Mouse (Mus musculus) heart, adult 2 months (tissue): ENCODE results near the gene Tspan1. TPM values are rescaled to one million over a fixed set of nuclear protein-coding genes. Genes with fewer than 3 reads are reported as not detected.

ENCODE experiments used
- DNase-seq, 2 experiments: peaks; one replicate each; pipeline ENCODE4 v3.0.0; 2021
- H3K27ac ChIP-seq: fragments of 200-600 bp; 2 replicates; pipeline ENCODE4 v1.8.1; 2022
- H3K27me3 ChIP-seq: fragments of 200-500 bp; 2 replicates; pipeline ENCODE4 v1.6.1; 2012; ENCODE audit warnings: mild to moderate bottlenecking, low read length, inconsistent platforms, mixed read lengths; ENCODE audit not compliant: control insufficient read depth, insufficient read depth
- H3K36me3 ChIP-seq: fragments of 200-500 bp; 2 replicates; pipeline ENCODE4 v1.6.1; 2012; ENCODE audit warnings: low read length, inconsistent platforms; ENCODE audit not compliant: control insufficient read depth, insufficient read depth
- H3K4me1 ChIP-seq: fragments of 200-500 bp; 2 replicates; pipeline ENCODE4 v1.6.1; 2011; ENCODE audit warnings: low read length; ENCODE audit not compliant: control insufficient read depth, insufficient read depth
- H3K4me3 ChIP-seq: fragments of 200-600 bp; 2 replicates; pipeline ENCODE4 v1.8.1; 2022
- H3K79me2 ChIP-seq: fragments of 200-500 bp; replicated peaks from 2 replicates; pipeline ENCODE4 v1.6.1; 2012; ENCODE audit warnings: mild to moderate bottlenecking, inconsistent platforms, low read length, moderate library complexity, mixed read lengths; ENCODE audit not compliant: control insufficient read depth, insufficient read depth
- H3K9ac ChIP-seq: fragments of 200-500 bp; 2 replicates; pipeline ENCODE4 v1.6.1; 2012; ENCODE audit warnings: low read depth, mild to moderate bottlenecking, control low read depth, inconsistent platforms, low read length, mixed read lengths
- CTCF ChIP-seq: fragments of 200-600 bp; IDR thresholded peaks from 2 replicates; pipeline ENCODE4 v1.8.1; 2022; ENCODE audit warnings: antibody characterized with exemption, mild to moderate bottlenecking, moderate library complexity
- EP300 ChIP-seq: fragments of 200-500 bp; IDR thresholded peaks from 2 replicates; pipeline ENCODE4 v1.6.1; 2011; ENCODE audit warnings: low read depth, low read length, control low read depth; ENCODE audit not compliant: insufficient read depth
- POLR2A ChIP-seq: fragments of 200-500 bp; IDR thresholded peaks from 2 replicates; pipeline ENCODE4 v1.6.1; 2011; ENCODE audit warnings: mild to moderate bottlenecking, low read depth, low read length, control low read depth; ENCODE audit not compliant: insufficient read depth
- WGBS: fragments of 180-500 bp; shearing (Covaris S2); methylation state at CpG from one replicate; pipeline ENCODE4 v1.1.7; 2018; 5-methylcytosine and 5-hydroxymethylcytosine counted together
- intact Hi-C: fragments of 180-260 bp; cut with DNase I; formaldehyde crosslinking; loops from one replicate; pipeline ENCODE4 v1.15.1; 2025
- polyA plus RNA-seq: library from polyadenylated mRNA; depleted of rRNA; stranded (reverse); fragments of >200 nt; gene quantifications from 2 replicates; pipeline ENCODE4 v1.2.3, GENCODE M21; 2012
- total RNA-seq, 2 experiments: library from RNA; stranded (reverse); gene quantifications; 2 replicates each; pipeline ENCODE4 v1.2.3; 2021

The Tspan1 gene
- total and polyA plus RNA-seq, 3 experiments, result 4.9 TPM; not detected in 2

- H3K27ac ChIP-seq, result no peak overlapping the region
- H3K36me3 ChIP-seq, result no peaks in the 10 kb centered on the region
- H3K4me3 ChIP-seq, result no peak overlapping the region
- intact Hi-C loops, result no loop called here
- no peaks in the 10 kb centered on the region for H3K79me2 ChIP-seq
- no peak for DNase-seq
- no peaks in the 10 kb centered on the region for H3K27me3 ChIP-seq
- TF ChIP-seq POLR2A (no peak), CTCF (no peak), EP300 (no peak)
- 41% methylated on average over 4 of the region's 4 CpGs for WGBS
- H3K9ac ChIP-seq, result no peak overlapping the region
- H3K4me1 ChIP-seq, result peaks cover 7% of the 10 kb centered on the region
Measured at GRCm38 (mm10) chr4:116162142-116162541, 5.3 kb downstream of the Tspan1 start.

GRCm38 (mm10) chr4:116160769-116161168, 6.6 kb downstream of the Tspan1 start:
- no peaks in the 10 kb centered on the region for H3K79me2 ChIP-seq
- H3K9ac ChIP-seq, result no peak overlapping the region
- no peaks in the 10 kb centered on the region for H3K36me3 ChIP-seq
- DNase-seq, result no peak
- H3K27ac ChIP-seq, result no peak overlapping the region
- no peak overlapping the region for H3K4me3 ChIP-seq
- intact Hi-C loops, result no loop called here
- H3K4me1 ChIP-seq, result peaks cover 7% of the 10 kb centered on the region
- no peak for TF ChIP-seq EP300
- no peak for TF ChIP-seq CTCF
- TF ChIP-seq POLR2A, result no peak
- no peaks in the 10 kb centered on the region for H3K27me3 ChIP-seq
- WGBS, result 31% methylated on average over 3 of the region's 3 CpGs

- no peak overlapping the region for H3K9ac ChIP-seq
- intact Hi-C loops, result no loop called here
- H3K4me3 ChIP-seq, result no peak overlapping the region
- peaks cover 7% of the 10 kb centered on the region for H3K4me1 ChIP-seq
- H3K27me3 ChIP-seq, result no peaks in the 10 kb centered on the region
- no peak overlapping the region for H3K27ac ChIP-seq
- 52% methylated on average over 3 of the region's 3 CpGs for WGBS
- DNase-seq, result no peak
- no peaks in the 10 kb centered on the region for H3K79me2 ChIP-seq
- TF ChIP-seq POLR2A (no peak), CTCF (peak; percentile 59)
- no peaks in the 10 kb centered on the region for H3K36me3 ChIP-seq
Measured at GRCm38 (mm10) chr4:116159912-116160311, 7.5 kb downstream of the Tspan1 start.

GRCm38 (mm10) chr4:116157882-116158281, 9.5 kb downstream of the Tspan1 start:
- Histone ChIP-seq H3K4me3 (no peak overlapping the region), H3K27ac (no peak overlapping the region), H3K36me3 (no peaks in the 10 kb centered on the region), H3K79me2 (no peaks in the 10 kb centered on the region), H3K27me3 (no peaks in the 10 kb centered on the region), H3K4me1 (peaks cover 7% of the 10 kb centered on the region), H3K9ac (no peak overlapping the region)
- WGBS, result 86% methylated on average over 2 of the region's 2 CpGs
- intact Hi-C loops, result no loop called here
- no peak for TF ChIP-seq EP300
- no peak for TF ChIP-seq CTCF
- no peak for TF ChIP-seq POLR2A
- DNase-seq, result no peak

GRCm38 (mm10) chr4:116152702-116153101, 14.7 kb downstream of the Tspan1 start:
- 92% methylated on average over 15 of the region's 15 CpGs for WGBS
- H3K27ac ChIP-seq, result no peak overlapping the region
- no peaks in the 10 kb centered on the region for H3K36me3 ChIP-seq
- intact Hi-C loops, result no loop called here
- DNase-seq, result no peak
- TF ChIP-seq CTCF (no peak), POLR2A (no peak), EP300 (no peak)
- H3K4me1 ChIP-seq, result peaks cover 2% of the 10 kb centered on the region
- no peak overlapping the region for H3K9ac ChIP-seq
- 0 out of 2 replicates have a peak, but pooled peaks cover 2% of the 10 kb centered on the region for H3K79me2 ChIP-seq
- no peak overlapping the region for H3K4me3 ChIP-seq
- H3K27me3 ChIP-seq, result no peaks in the 10 kb centered on the region

- peaks cover 2% of the 10 kb centered on the region for H3K4me1 ChIP-seq
- peak within 1 kb of the TSS; percentile 99 for H3K9ac ChIP-seq
- no peak for DNase-seq
- TF ChIP-seq POLR2A, result no peak
- TF ChIP-seq CTCF, result no peak
- no peak for TF ChIP-seq EP300
- intact Hi-C loops, result no loop called here
- 0 out of 2 replicates have a peak, but pooled peaks cover 2% of the 10 kb centered on the region for H3K79me2 ChIP-seq
- peak within 1 kb of the TSS; percentile 95 for H3K27ac ChIP-seq
- WGBS, result 58% methylated on average over 6 of the region's 6 CpGs
- H3K36me3 ChIP-seq, result no peaks in the 10 kb centered on the region
- peak within 1 kb of the TSS; percentile 87 for H3K4me3 ChIP-seq
- H3K27me3 ChIP-seq, result no peaks in the 10 kb centered on the region
Measured at GRCm38 (mm10) chr4:116151238-116151637, 16.2 kb downstream of the Tspan1 start, which contains the start of gene Lurap1. Gene Lurap1 (minus strand): TSS chr4:116151338.
